Mouse (Mus musculus) bone marrow, adult 2 months (tissue): ENCODE data around the gene Dusp10.

ENCODE experiments used
- CTCF ChIP-seq: fragments of 200-500 bp; IDR thresholded peaks from 2 replicates; pipeline ENCODE4 v1.5.1; 2011; ENCODE audit warnings: low read length, control low read depth; ENCODE audit not compliant: control insufficient read depth, insufficient read depth
- POLR2A ChIP-seq: fragments of 200-500 bp; IDR thresholded peaks from 2 replicates; pipeline ENCODE4 v1.6.1; 2011; ENCODE audit warnings: low read depth, mild to moderate bottlenecking, control low read depth, low read length, borderline replicate concordance; ENCODE audit not compliant: control insufficient read depth

- TF ChIP-seq POLR2A = no peak
- no peak for TF ChIP-seq CTCF
Measured at GRCm38 (mm10) chr1:184108254-184108653, 95.2 kb downstream of the Dusp10 start.
